Mouse (Mus musculus) hematopoietic multipotent progenitor cell, adult 10-12 weeks (in vitro differentiated cells): ENCODE data around the gene Olfr504. TPM values are rescaled to one million over a fixed set of nuclear protein-coding genes. Genes with fewer than 3 reads are reported as not detected.

Source experiments
- polyA plus RNA-seq: library from polyadenylated mRNA; stranded (reverse); fragments of >175 nt; gene quantifications from 2 replicates; pipeline ENCODE4 v1.2.3, GENCODE M21; 2012; ENCODE audit warnings: low replicate concordance

The Olfr504 gene
- polyA plus RNA-seq, result not detected in 2 replicates

GRCm38 (mm10) chr7:108565693-108566092 lies at the start of gene Olfr504:
Gene Olfr504 (minus strand): TSS chr7:108565793.

DNA sequence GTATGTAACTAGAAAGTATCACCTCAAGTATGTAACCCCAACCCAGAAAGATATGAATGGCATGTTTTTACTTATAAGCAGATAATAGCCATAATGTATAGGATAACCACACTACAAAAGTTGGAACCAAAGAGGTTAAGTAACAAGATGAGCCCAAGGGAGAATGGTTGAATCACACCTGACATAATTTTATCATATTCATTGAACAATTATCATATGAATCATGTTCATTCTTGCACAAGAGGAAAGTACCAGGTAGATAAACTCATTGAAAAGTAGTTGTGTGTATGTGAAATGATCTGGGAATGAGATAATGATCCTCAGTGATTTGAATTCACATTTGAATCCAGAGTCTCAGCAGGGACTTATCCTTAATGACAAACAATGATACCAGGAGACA lies 44.9 kb upstream of the Olfr504 start, which contains the start of gene Olfr506:
Olfr506 (plus strand) TSS at position 301 of the 400 bp plus-strand sequence.

DNA sequence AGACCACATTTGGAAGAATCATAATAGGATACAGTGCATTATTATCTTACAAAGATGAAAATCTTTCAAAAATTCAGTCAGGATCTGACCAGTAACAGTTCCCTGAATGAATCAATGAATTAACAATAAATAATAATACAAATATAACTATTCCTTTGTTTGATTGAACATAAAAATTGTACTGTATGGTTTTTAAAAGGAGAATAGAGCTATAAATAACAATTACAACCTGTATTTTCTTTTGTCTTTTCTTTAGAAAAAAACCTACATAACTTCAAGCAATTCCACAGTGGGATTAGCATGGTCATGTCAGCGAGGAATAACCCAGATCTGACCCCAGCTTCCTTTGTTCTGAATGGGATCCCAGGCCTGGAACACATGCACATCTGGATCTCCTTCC lies 21.4 kb downstream of the Olfr504 start, which contains the start of gene Olfr503:
Olfr503 (plus strand) TSS at position 301 of the 400 bp plus-strand sequence.

DNA sequence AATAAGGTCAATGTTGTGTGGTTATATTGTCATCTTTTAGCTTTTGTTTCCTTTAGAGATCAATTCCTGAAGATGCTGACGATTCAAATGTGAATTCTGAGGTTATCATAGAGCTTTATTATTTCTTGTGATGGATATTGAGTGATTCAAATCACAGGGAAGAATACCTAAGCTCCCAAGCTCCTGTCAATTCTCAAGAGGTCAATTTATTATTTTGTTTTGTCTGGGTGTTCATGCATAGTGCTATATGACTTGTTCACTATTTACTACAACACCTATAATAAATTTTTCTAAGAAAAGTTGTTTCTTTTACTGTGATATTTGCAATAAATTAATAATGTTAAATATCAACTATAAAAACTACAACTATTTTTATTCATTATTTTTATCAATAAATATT lies 40.6 kb downstream of the Olfr504 start, which contains the start of gene Olfr502:
Olfr502 (minus strand) TSS at position 101 of the 400 bp plus-strand sequence.

Other genes with a start within 250 kb of the Olfr504 start
- gene Olfr492, start 242.1 kb downstream of the Olfr504 start, polyA plus RNA-seq, result not detected in 2 replicates
- gene Olfr493, start 218.8 kb downstream of the Olfr504 start, polyA plus RNA-seq, result not detected in 2 replicates
- gene Olfr494, start 200.5 kb downstream of the Olfr504 start, polyA plus RNA-seq, result not detected in 2 replicates
- not detected in 2 replicates for gene Olfr495, start 172.6 kb downstream of the Olfr504 start, polyA plus RNA-seq
- not detected in 2 replicates for gene Olfr497, start 145.4 kb downstream of the Olfr504 start, polyA plus RNA-seq
- not detected in 2 replicates for gene Olfr498, start 100.5 kb downstream of the Olfr504 start, polyA plus RNA-seq
- not detected in 2 replicates for gene Olfr502, start 40.7 kb downstream of the Olfr504 start, polyA plus RNA-seq
- not detected in 2 replicates for gene Olfr503, start 21.3 kb downstream of the Olfr504 start, polyA plus RNA-seq
- not detected in 2 replicates for gene Olfr506, start 45.0 kb upstream of the Olfr504 start, polyA plus RNA-seq
- not detected in 2 replicates for gene Olfr507, start 56.0 kb upstream of the Olfr504 start, polyA plus RNA-seq
- not detected in 2 replicates for gene Olfr508, start 64.2 kb upstream of the Olfr504 start, polyA plus RNA-seq
- gene Olfr509, start 86.1 kb upstream of the Olfr504 start, polyA plus RNA-seq, result not detected in 2 replicates
- not detected in 2 replicates for gene Olfr510, start 100.6 kb upstream of the Olfr504 start, polyA plus RNA-seq
- gene Olfr512, start 147.5 kb upstream of the Olfr504 start, polyA plus RNA-seq, result not detected in 2 replicates
- gene Olfr513, start 185.2 kb upstream of the Olfr504 start, polyA plus RNA-seq, result 0.07 TPM in 1 of 2 replicates, not detected in the other